Mouse (Mus musculus) olfactory bulb, adult 2 months (tissue): ENCODE measurements around the gene Mtmr3. TPM values are rescaled to one million over a fixed set of nuclear protein-coding genes. Genes with fewer than 3 reads are reported as not detected.

Experiments
- H3K27ac ChIP-seq: fragments of 200-500 bp; 2 replicates; pipeline ENCODE4 v1.5.1; 2012; ENCODE audit warnings: low read depth, low read length; ENCODE audit not compliant: insufficient read depth
- H3K4me1 ChIP-seq: fragments of 200-500 bp; 2 replicates; pipeline ENCODE4 v1.6.1; 2012; ENCODE audit warnings: low read length; ENCODE audit not compliant: control insufficient read depth, insufficient read depth
- H3K4me3 ChIP-seq: fragments of 200-500 bp; 2 replicates; pipeline ENCODE4 v1.5.1; 2012; ENCODE audit warnings: mild to moderate bottlenecking, low read depth, low read length, moderate library complexity; ENCODE audit not compliant: insufficient read depth
- CTCF ChIP-seq: fragments of 200-500 bp; IDR thresholded peaks from 2 replicates; pipeline ENCODE4 v1.5.1; 2012; ENCODE audit warnings: low read depth, mild to moderate bottlenecking, low read length, moderate library complexity; ENCODE audit not compliant: insufficient read depth
- POLR2A ChIP-seq: fragments of 200-500 bp; IDR thresholded peaks from 2 replicates; pipeline ENCODE4 v1.6.1; 2012; ENCODE audit warnings: mild to moderate bottlenecking, low read depth, low read length, moderate library complexity; ENCODE audit not compliant: insufficient read depth
- WGBS: fragments of 180-500 bp; shearing (Covaris S2); methylation state at CpG from one replicate; pipeline ENCODE4 v1.1.7; 2018; 5-methylcytosine and 5-hydroxymethylcytosine counted together
- polyA plus RNA-seq: library from polyadenylated mRNA; stranded (reverse); fragments of >200 nt; gene quantifications from 2 replicates; pipeline ENCODE4 v1.2.4, GENCODE M21; 2012; ENCODE audit warnings: low replicate concordance; ENCODE audit not compliant: missing spikeins, insufficient read depth, insufficient read length

Mtmr3 gene
- polyA plus RNA-seq, 1 experiment: not detected

GRCm38 (mm10) chr11:4442280-4442679, 152.4 kb downstream of the Mtmr3 start:
- TF ChIP-seq POLR2A (no peak), CTCF (no peak)
- H3K4me1 ChIP-seq: peaks cover 2% of the 10 kb centered on the region
- WGBS: 57% methylated on average over 1 of the region's 1 CpGs
- H3K4me3 ChIP-seq: no peak overlapping the region
- H3K27ac ChIP-seq: no peak overlapping the region

GRCm38 (mm10) chr11:4440978-4441377, 153.7 kb downstream of the Mtmr3 start, which contains the start of gene Hormad2:
TSS of gene Hormad2 (minus strand) at chr11:4441105.
- Histone ChIP-seq H3K27ac (no peak within 1 kb of the TSS), H3K4me1 (no peaks in the 10 kb centered on the region; the same call in 1 of the 2 replicates), H3K4me3 (no peak within 1 kb of the TSS)
- 66% methylated on average over 19 of the region's 19 CpGs for WGBS
- no peak for TF ChIP-seq POLR2A
- no peak for TF ChIP-seq CTCF

- no peaks in the 10 kb centered on the region for H3K4me1 ChIP-seq
- H3K4me3 ChIP-seq: no peak overlapping the region
- 76% methylated on average over 2 of the region's 2 CpGs for WGBS
- H3K27ac ChIP-seq: no peak overlapping the region
- TF ChIP-seq POLR2A: no peak
- no peak for TF ChIP-seq CTCF
Observed at GRCm38 (mm10) chr11:4438211-4438610, 156.5 kb downstream of the Mtmr3 start.

GRCm38 (mm10) chr11:4437318-4437717, 157.3 kb downstream of the Mtmr3 start:
- Histone ChIP-seq H3K4me1 (no peaks in the 10 kb centered on the region), H3K27ac (no peak overlapping the region), H3K4me3 (no peak overlapping the region)
- TF ChIP-seq POLR2A: no peak
- 94% methylated on average over 1 of the region's 1 CpGs for WGBS

- no peak for TF ChIP-seq POLR2A
- no peak for TF ChIP-seq CTCF
Observed at GRCm38 (mm10) chr11:4436631-4437030, 158.0 kb downstream of the Mtmr3 start.

GRCm38 (mm10) chr11:4434461-4434860, 160.2 kb downstream of the Mtmr3 start:
- H3K27ac ChIP-seq: no peak overlapping the region; the same call in 1 of the 2 replicates
- no peak overlapping the region for H3K4me3 ChIP-seq
- H3K4me1 ChIP-seq: no peaks in the 10 kb centered on the region
- TF ChIP-seq CTCF: no peak
- TF ChIP-seq POLR2A: no peak
- 52% methylated on average over 4 of the region's 4 CpGs for WGBS

More at GRCm38 (mm10) chr11:4436631-4437030, 158.0 kb downstream of the Mtmr3 start:
- WGBS: 58% methylated on average over 3 of the region's 3 CpGs
- no peaks in the 10 kb centered on the region for H3K4me1 ChIP-seq
- no peak overlapping the region for H3K27ac ChIP-seq
- H3K4me3 ChIP-seq: no peak overlapping the region

Other genes starting within 250 kb of the Mtmr3 start
- gene Hormad2, start 153.8 kb downstream of the Mtmr3 start, polyA plus RNA-seq: not detected in 2 replicates
- gene Gm11032, start 25.2 kb upstream of the Mtmr3 start, polyA plus RNA-seq: not detected in 2 replicates
- not detected in 2 replicates for gene Ascc2, start 42.9 kb upstream of the Mtmr3 start, polyA plus RNA-seq
- gene Uqcr10, start 109.5 kb upstream of the Mtmr3 start, polyA plus RNA-seq: 1,259 TPM in 1 of 2 replicates, not detected in the other
- gene Zmat5, start 109.8 kb upstream of the Mtmr3 start, polyA plus RNA-seq: not detected in 2 replicates
- not detected in 2 replicates for gene Cabp7, start 151.9 kb upstream of the Mtmr3 start, polyA plus RNA-seq